Mouse (Mus musculus) spleen, postnatal 14 days (tissue): Measurements from ENCODE around the gene Ppp2r2c.
"Not testable (repeated sequence)": the region's sequence is repeated elsewhere in the genome, so short reads cannot be mapped to it uniquely, and the experiment has no call there.

Source experiments
- DNase-seq, 2 experiments: peaks; one replicate each; pipeline ENCODE4 v3.0.0; 2021 to 2022; ENCODE audit warnings: low spot score in 2 of 2

The Ppp2r2c gene

GRCm38 (mm10) chr5:36929376-36929775 lies 61.1 kb downstream of the Ppp2r2c start:
- DNase-seq = no peak

- no peak for DNase-seq
Observed at GRCm38 (mm10) chr5:36933383-36933782, 65.1 kb downstream of the Ppp2r2c start.

- no peak for DNase-seq
Observed at GRCm38 (mm10) chr5:36935486-36936473, 67.5 kb downstream of the Ppp2r2c start.

GRCm38 (mm10) chr5:36936548-36936947 lies 68.2 kb downstream of the Ppp2r2c start:
- no peak for DNase-seq

- no peak for DNase-seq
Observed at GRCm38 (mm10) chr5:36938021-36938420, 69.7 kb downstream of the Ppp2r2c start.

GRCm38 (mm10) chr5:36938991-36939390 lies 70.7 kb downstream of the Ppp2r2c start:
- not testable (repeated sequence) for DNase-seq

- no peak for DNase-seq
Observed at GRCm38 (mm10) chr5:36942446-36942845, 74.1 kb downstream of the Ppp2r2c start.

GRCm38 (mm10) chr5:36944552-36944951 lies 76.2 kb downstream of the Ppp2r2c start:
- DNase-seq = no peak

- DNase-seq = no peak
Observed at GRCm38 (mm10) chr5:36945102-36945701, 76.9 kb downstream of the Ppp2r2c start.

GRCm38 (mm10) chr5:36945713-36946112 lies 77.4 kb downstream of the Ppp2r2c start:
- DNase-seq = no peak

- DNase-seq = peak in 1 of 2 experiments; percentile 28
Observed at GRCm38 (mm10) chr5:36946445-36946844, 78.1 kb downstream of the Ppp2r2c start.

GRCm38 (mm10) chr5:36948831-36949230 lies 80.5 kb downstream of the Ppp2r2c start:
- peak; percentile 40 to 62 for DNase-seq

- DNase-seq = no peak
Observed at GRCm38 (mm10) chr5:36950871-36951270, 82.6 kb downstream of the Ppp2r2c start.

- DNase-seq = no peak
Observed at GRCm38 (mm10) chr5:36952311-36952710, 84.0 kb downstream of the Ppp2r2c start.

GRCm38 (mm10) chr5:36955366-36955765 lies 87.1 kb downstream of the Ppp2r2c start:
- DNase-seq = peak in 1 of 2 experiments; percentile 9

- DNase-seq = peak in 1 of 2 experiments; percentile 59
Observed at GRCm38 (mm10) chr5:36958837-36959236, 90.5 kb downstream of the Ppp2r2c start.

GRCm38 (mm10) chr5:36960501-36960900 lies 92.2 kb downstream of the Ppp2r2c start:
- no peak for DNase-seq

- DNase-seq = no peak
Observed at GRCm38 (mm10) chr5:36971587-36971986, 103.3 kb downstream of the Ppp2r2c start.

GRCm38 (mm10) chr5:36975336-36975735 lies 107.0 kb downstream of the Ppp2r2c start:
- no peak for DNase-seq

- no peak for DNase-seq
Observed at GRCm38 (mm10) chr5:36977809-36978208, 109.5 kb downstream of the Ppp2r2c start.

- DNase-seq = no peak
Observed at GRCm38 (mm10) chr5:36979001-36979400, 110.7 kb downstream of the Ppp2r2c start.

GRCm38 (mm10) chr5:36979631-36980030 lies 111.3 kb downstream of the Ppp2r2c start:
- DNase-seq = peak in 1 of 2 experiments; percentile 13

- DNase-seq = no peak
Observed at GRCm38 (mm10) chr5:36982271-36982670, 114.0 kb downstream of the Ppp2r2c start.
